Mouse (Mus musculus) thymus, adult 2 months (tissue): ENCODE data around the gene Dgkh.

ENCODE experiments used
- CTCF ChIP-seq: fragments of 200-500 bp; IDR thresholded peaks from 2 replicates; pipeline ENCODE4 v1.5.1; 2012; ENCODE audit warnings: mild to moderate bottlenecking, control low read depth, low read length, moderate library complexity, borderline replicate concordance; ENCODE audit not compliant: control insufficient read depth, poor library complexity, insufficient read depth; ENCODE audit errors: extremely low read depth
- POLR2A ChIP-seq: fragments of 200-500 bp; IDR thresholded peaks from 2 replicates; pipeline ENCODE4 v1.6.1; 2012; ENCODE audit warnings: mild to moderate bottlenecking, low read length, control low read depth, moderate library complexity; ENCODE audit not compliant: control insufficient read depth, poor library complexity, insufficient read depth; ENCODE audit errors: extremely low read depth

DNA sequence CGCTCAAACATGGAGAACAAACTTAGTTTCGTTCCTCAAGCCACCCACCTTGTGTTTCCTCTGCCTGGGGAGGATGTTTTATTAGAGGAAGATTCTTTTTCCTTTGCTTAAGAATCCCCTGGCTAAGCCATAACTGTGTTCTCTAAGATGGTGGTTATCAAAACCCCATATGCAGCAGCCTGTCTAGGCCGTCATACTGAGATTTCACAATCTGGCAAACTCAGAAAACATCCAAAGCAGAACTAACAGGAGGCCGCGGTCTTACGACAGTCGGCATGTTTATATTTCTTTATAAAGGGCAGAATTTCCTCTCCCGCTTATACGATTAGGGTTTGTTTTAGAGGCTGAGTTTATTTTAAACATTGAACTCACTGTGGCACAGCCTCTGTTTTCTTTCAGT is 31.5 kb downstream of the Dgkh start:
- TF ChIP-seq POLR2A: no peak
- TF ChIP-seq CTCF: no peak
